Mouse (Mus musculus) olfactory bulb, adult 2 months (tissue): ENCODE data around the gene Pla2g4a.

Source experiments
- CTCF ChIP-seq: fragments of 200-500 bp; IDR thresholded peaks from 2 replicates; pipeline ENCODE4 v1.5.1; 2012; ENCODE audit warnings: low read depth, mild to moderate bottlenecking, low read length, moderate library complexity; ENCODE audit not compliant: insufficient read depth
- POLR2A ChIP-seq: fragments of 200-500 bp; IDR thresholded peaks from 2 replicates; pipeline ENCODE4 v1.6.1; 2012; ENCODE audit warnings: mild to moderate bottlenecking, low read depth, low read length, moderate library complexity; ENCODE audit not compliant: insufficient read depth

- TF ChIP-seq CTCF (no peak), POLR2A (no peak)
Measured at GRCm38 (mm10) chr1:149832514-149832913, 128.6 kb downstream of the Pla2g4a start.
